Mouse (Mus musculus) spleen, adult 2 months (tissue): ENCODE data around the gene Stt3a.

Source experiments
- CTCF ChIP-seq: fragments of 200-500 bp; IDR thresholded peaks from 2 replicates; pipeline ENCODE4 v1.5.1; 2011; ENCODE audit warnings: mild to moderate bottlenecking, inconsistent platforms; ENCODE audit not compliant: insufficient read depth, insufficient read length, insufficient replicate concordance; ENCODE audit errors: extremely low read depth
- POLR2A ChIP-seq: fragments of 200-500 bp; IDR thresholded peaks from 2 replicates; pipeline ENCODE4 v1.6.1; 2011; ENCODE audit warnings: low read depth, low read length, inconsistent platforms

GRCm38 (mm10) chr9:36716624-36717023 is 50.9 kb downstream of the Stt3a start:
- TF ChIP-seq CTCF (no peak), POLR2A (no peak)
